Mouse (Mus musculus): ENCODE results near the gene Helz2. TPM values are rescaled to one million over a fixed set of nuclear protein-coding genes. Genes with fewer than 3 reads are reported as not detected.
"Not testable (repeated sequence)": the region's sequence is repeated elsewhere in the genome, so short reads cannot be mapped to it uniquely, and the experiment has no call there.

Helz2 gene
- polyA plus RNA-seq, 1 experiment from 2014 or later = 1.9 TPM

GRCm38 (mm10) chr2:181191936-181192335 is 49.9 kb downstream of the Helz2 start:
- H3K9me3 ChIP-seq (replicated peaks; ENCODE audit: control insufficient read depth, low read length) = no peaks in the 10 kb centered on the region
- H3K36me3 ChIP-seq (ENCODE audit: control insufficient read depth, insufficient read depth, low read length) = no peaks in the 10 kb centered on the region
- peaks cover 4% of the 10 kb centered on the region; the same call in 1 of the 2 replicates for H3K4me1 ChIP-seq (ENCODE audit: control insufficient read depth, insufficient read depth, low read length)
- 69% methylated on average over 4 of the region's 4 CpGs for WGBS
- H3K4me2 ChIP-seq (ENCODE audit: low read depth, low read length) = no peak overlapping the region
- H3K4me3 ChIP-seq (replicated peaks; ENCODE audit: low read length) = no peak overlapping the region
- no peak for ATAC-seq (ENCODE audit: insufficient read depth, low FRiP score)
- no peak overlapping the region for H3K27ac ChIP-seq (ENCODE audit: low read length)
- H3K9ac ChIP-seq (ENCODE audit: low read length) = no peak overlapping the region
- no peaks in the 10 kb centered on the region for H3K27me3 ChIP-seq (ENCODE audit: control insufficient read depth, insufficient read depth, low read length)

- 83% methylated on average over 4 of the region's 4 CpGs for WGBS
Observed at GRCm38 (mm10) chr2:181191385-181191784, 50.4 kb downstream of the Helz2 start.

GRCm38 (mm10) chr2:181189321-181189720 is 52.5 kb downstream of the Helz2 start:
- Histone ChIP-seq H3K4me1 (ENCODE audit: control insufficient read depth, insufficient read depth, low read length) (peaks cover 4% of the 10 kb centered on the region; the same call in 1 of the 2 replicates), H3K36me3 (ENCODE audit: control insufficient read depth, insufficient read depth, low read length) (no peaks in the 10 kb centered on the region), H3K4me3 (replicated peaks; ENCODE audit: low read length) (no peak overlapping the region), H3K9me3 (replicated peaks; ENCODE audit: control insufficient read depth, low read length) (no peaks in the 10 kb centered on the region), H3K27ac (ENCODE audit: low read length) (peak overlapping the region; percentile 81; the same call in 1 of the 2 replicates), H3K4me2 (ENCODE audit: low read depth, low read length) (0 out of 2 replicates have a peak overlapping the region, but pooled peaks have one; percentile 92), H3K9ac (ENCODE audit: low read length) (no peak overlapping the region), H3K27me3 (ENCODE audit: control insufficient read depth, insufficient read depth, low read length) (no peaks in the 10 kb centered on the region)
- no peak for ATAC-seq (ENCODE audit: insufficient read depth, low FRiP score)
- WGBS = 75% methylated on average over 1 of the region's 1 CpGs

More at GRCm38 (mm10) chr2:181191385-181191784, 50.4 kb downstream of the Helz2 start:
- not testable (repeated sequence) for H3K27me3 ChIP-seq (ENCODE audit: control insufficient read depth, insufficient read depth, low read length); ATAC-seq (ENCODE audit: insufficient read depth, low FRiP score); H3K4me1 ChIP-seq (ENCODE audit: control insufficient read depth, insufficient read depth, low read length); H3K9me3 ChIP-seq (replicated peaks; ENCODE audit: control insufficient read depth, low read length); H3K36me3 ChIP-seq (ENCODE audit: control insufficient read depth, insufficient read depth, low read length); H3K4me3 ChIP-seq (replicated peaks; ENCODE audit: low read length); H3K9ac ChIP-seq (ENCODE audit: low read length); H3K4me2 ChIP-seq (ENCODE audit: low read depth, low read length); H3K27ac ChIP-seq (ENCODE audit: low read length)

DNA sequence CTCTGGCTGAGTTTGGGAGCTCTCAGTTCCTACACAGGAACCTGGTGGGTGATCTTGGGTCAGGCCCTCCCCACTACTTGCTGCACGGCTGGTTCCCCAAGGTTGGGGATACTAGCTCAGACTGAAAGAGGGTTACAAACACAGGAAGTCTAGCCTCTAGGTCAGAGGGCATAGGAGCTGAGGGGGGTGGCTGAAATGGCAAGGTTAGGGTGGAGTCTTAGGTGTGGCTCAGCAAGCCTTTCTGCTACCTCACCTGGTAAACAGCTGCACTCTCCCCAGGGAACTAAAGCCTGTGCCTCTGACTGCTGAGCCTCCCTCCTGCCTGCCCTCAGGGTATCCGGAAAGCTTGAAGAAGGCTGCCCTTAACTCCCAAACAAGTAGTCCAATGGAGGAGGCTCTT is 53.1 kb downstream of the Helz2 start:
- Histone ChIP-seq H3K36me3 (ENCODE audit: control insufficient read depth, insufficient read depth, low read length) (no peaks in the 10 kb centered on the region), H3K27ac (ENCODE audit: low read length) (peak overlapping the region; percentile 81), H3K4me1 (ENCODE audit: control insufficient read depth, insufficient read depth, low read length) (peaks cover 4% of the 10 kb centered on the region; the same call in 1 of the 2 replicates), H3K9ac (ENCODE audit: low read length) (peak overlapping the region; percentile 44; the same call in 1 of the 2 replicates), H3K4me3 (replicated peaks; ENCODE audit: low read length) (peak overlapping the region; percentile 20; the same call in 1 of the 2 replicates), H3K27me3 (ENCODE audit: control insufficient read depth, insufficient read depth, low read length) (no peaks in the 10 kb centered on the region), H3K9me3 (replicated peaks; ENCODE audit: control insufficient read depth, low read length) (no peaks in the 10 kb centered on the region), H3K4me2 (ENCODE audit: low read depth, low read length) (peak overlapping the region; percentile 92)
- WGBS = 56% methylated on average over 2 of the region's 2 CpGs
- ATAC-seq (ENCODE audit: insufficient read depth, low FRiP score) = peak; percentile 31; the same call in 1 of the 2 replicates

DNA sequence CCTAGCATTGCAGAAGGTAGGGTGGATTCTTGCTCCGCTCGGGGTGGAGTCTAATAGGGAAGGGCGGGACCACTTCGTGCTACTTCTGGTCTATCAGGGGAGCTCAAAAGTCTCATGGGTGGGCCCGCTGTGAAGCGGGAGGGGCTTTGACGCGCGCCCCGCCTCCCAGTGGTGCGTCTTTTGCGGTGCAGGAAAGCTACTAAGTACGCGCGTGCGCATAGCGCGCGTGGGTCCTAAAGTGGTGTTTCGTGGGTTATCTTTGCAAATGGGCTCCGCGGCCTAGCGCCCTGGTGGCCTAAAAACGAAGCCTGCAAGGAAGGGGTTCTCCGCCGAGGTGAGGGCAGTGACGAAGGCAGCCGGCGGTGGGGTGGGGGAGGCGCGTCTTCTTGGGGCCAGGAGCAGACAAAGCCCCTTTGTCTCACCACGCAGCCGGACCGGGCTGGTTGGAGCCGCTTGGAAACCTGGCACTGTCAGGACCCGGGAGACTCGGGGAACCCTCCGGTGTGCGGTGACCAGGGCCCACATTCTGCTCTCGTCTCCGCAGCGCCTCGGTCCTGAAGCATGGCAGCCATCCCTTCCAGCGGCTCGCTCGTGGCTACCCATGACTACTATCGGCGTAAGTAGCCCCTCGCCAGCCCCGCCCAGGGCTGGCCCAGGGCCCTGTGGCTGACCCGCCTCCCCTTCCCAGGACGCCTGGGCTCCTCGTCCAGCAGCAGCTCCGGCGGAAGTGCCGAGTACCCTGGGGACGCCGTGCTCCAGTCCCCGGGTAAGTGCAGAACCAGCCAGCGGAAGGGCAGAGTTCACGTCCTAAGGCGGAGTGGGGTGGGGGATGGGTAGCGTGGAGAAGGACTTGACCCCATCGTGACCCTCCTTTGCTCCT is 54.5 kb downstream of the Helz2 start, which contains the start of gene Ppdpf:
Gene Ppdpf, plus strand, starts transcription at position 127 of the 880 bp plus-strand sequence.
- peak; percentile 96 for ATAC-seq (ENCODE audit: insufficient read depth, low FRiP score)
- H3K27me3 ChIP-seq (ENCODE audit: control insufficient read depth, insufficient read depth, low read length) = no peaks in the 10 kb centered on the region
- peak within 1 kb of the TSS; percentile 92 for H3K4me2 ChIP-seq (ENCODE audit: low read depth, low read length)
- H3K27ac ChIP-seq (ENCODE audit: low read length) = peak within 1 kb of the TSS; percentile 96
- H3K9me3 ChIP-seq (replicated peaks; ENCODE audit: control insufficient read depth, low read length) = no peaks in the 10 kb centered on the region
- WGBS = under 1% methylated on average over 64 of the region's 64 CpGs
- H3K36me3 ChIP-seq (ENCODE audit: control insufficient read depth, insufficient read depth, low read length) = no peaks in the 10 kb centered on the region
- H3K4me3 ChIP-seq (replicated peaks; ENCODE audit: low read length) = peak within 1 kb of the TSS; percentile 72
- H3K4me1 ChIP-seq (ENCODE audit: control insufficient read depth, insufficient read depth, low read length) = peaks cover 4% of the 10 kb centered on the region; the same call in 1 of the 2 replicates
- peak within 1 kb of the TSS; percentile 92 for H3K9ac ChIP-seq (ENCODE audit: low read length)

- H3K9ac ChIP-seq (ENCODE audit: low read length) = peak overlapping the region; percentile 92
- peak; percentile 83 for ATAC-seq (ENCODE audit: insufficient read depth, low FRiP score)
- under 1% methylated on average over 14 of the region's 14 CpGs for WGBS
- H3K27me3 ChIP-seq (ENCODE audit: control insufficient read depth, insufficient read depth, low read length) = no peaks in the 10 kb centered on the region
- H3K36me3 ChIP-seq (ENCODE audit: control insufficient read depth, insufficient read depth, low read length) = no peaks in the 10 kb centered on the region
- no peaks in the 10 kb centered on the region for H3K9me3 ChIP-seq (replicated peaks; ENCODE audit: control insufficient read depth, low read length)
- peak overlapping the region; percentile 92 for H3K4me2 ChIP-seq (ENCODE audit: low read depth, low read length)
- peak overlapping the region; percentile 72 for H3K4me3 ChIP-seq (replicated peaks; ENCODE audit: low read length)
- H3K27ac ChIP-seq (ENCODE audit: low read length) = peak overlapping the region; percentile 96
- peaks cover 4% of the 10 kb centered on the region; the same call in 1 of the 2 replicates for H3K4me1 ChIP-seq (ENCODE audit: control insufficient read depth, insufficient read depth, low read length)
Observed at GRCm38 (mm10) chr2:181186635-181187034, 55.2 kb downstream of the Helz2 start.

- ATAC-seq (ENCODE audit: insufficient read depth, low FRiP score) = no peak
- 60% methylated on average over 6 of the region's 6 CpGs for WGBS
- no peak overlapping the region for H3K9ac ChIP-seq (ENCODE audit: low read length)
Observed at GRCm38 (mm10) chr2:181180898-181181297, 60.9 kb downstream of the Helz2 start.

GRCm38 (mm10) chr2:181178471-181178870 is 63.4 kb downstream of the Helz2 start:
- 73% methylated on average over 5 of the region's 5 CpGs for WGBS
- Histone ChIP-seq H3K4me1 (ENCODE audit: control insufficient read depth, insufficient read depth, low read length) (no peaks in the 10 kb centered on the region), H3K27me3 (ENCODE audit: control insufficient read depth, insufficient read depth, low read length) (no peaks in the 10 kb centered on the region), H3K9ac (ENCODE audit: low read length) (no peak overlapping the region), H3K4me3 (replicated peaks; ENCODE audit: low read length) (no peak overlapping the region), H3K4me2 (ENCODE audit: low read depth, low read length) (no peak overlapping the region), H3K9me3 (replicated peaks; ENCODE audit: control insufficient read depth, low read length) (no peaks in the 10 kb centered on the region), H3K36me3 (ENCODE audit: control insufficient read depth, insufficient read depth, low read length) (no peaks in the 10 kb centered on the region), H3K27ac (ENCODE audit: low read length) (no peak overlapping the region)
- no peak for ATAC-seq (ENCODE audit: insufficient read depth, low FRiP score)

More at GRCm38 (mm10) chr2:181180898-181181297, 60.9 kb downstream of the Helz2 start:
- no peaks in the 10 kb centered on the region for H3K36me3 ChIP-seq (ENCODE audit: control insufficient read depth, insufficient read depth, low read length)
- no peak overlapping the region for H3K27ac ChIP-seq (ENCODE audit: low read length)
- H3K4me2 ChIP-seq (ENCODE audit: low read depth, low read length) = no peak overlapping the region
- H3K4me1 ChIP-seq (ENCODE audit: control insufficient read depth, insufficient read depth, low read length) = no peaks in the 10 kb centered on the region
- H3K27me3 ChIP-seq (ENCODE audit: control insufficient read depth, insufficient read depth, low read length) = no peaks in the 10 kb centered on the region
- no peaks in the 10 kb centered on the region for H3K9me3 ChIP-seq (replicated peaks; ENCODE audit: control insufficient read depth, low read length)
- no peak overlapping the region for H3K4me3 ChIP-seq (replicated peaks; ENCODE audit: low read length)

- Histone ChIP-seq H3K9ac (ENCODE audit: low read length) (no peak overlapping the region), H3K27ac (ENCODE audit: low read length) (no peak overlapping the region), H3K4me3 (replicated peaks; ENCODE audit: low read length) (no peak overlapping the region), H3K4me1 (ENCODE audit: control insufficient read depth, insufficient read depth, low read length) (no peaks in the 10 kb centered on the region), H3K36me3 (ENCODE audit: control insufficient read depth, insufficient read depth, low read length) (no peaks in the 10 kb centered on the region), H3K9me3 (replicated peaks; ENCODE audit: control insufficient read depth, low read length) (no peaks in the 10 kb centered on the region), H3K27me3 (ENCODE audit: control insufficient read depth, insufficient read depth, low read length) (no peaks in the 10 kb centered on the region), H3K4me2 (ENCODE audit: low read depth, low read length) (no peak overlapping the region)
- 76% methylated on average over 3 of the region's 3 CpGs for WGBS
- no peak for ATAC-seq (ENCODE audit: insufficient read depth, low FRiP score)
Observed at GRCm38 (mm10) chr2:181178015-181178414, 63.8 kb downstream of the Helz2 start.
